Mouse (Mus musculus) ES-E14 (cell line): ENCODE measurements around the gene Tmigd3. TPM values are rescaled to one million over a fixed set of nuclear protein-coding genes. Genes with fewer than 3 reads are reported as not detected.

Source experiments
- DNase-seq: peaks from one replicate; pipeline ENCODE4 v3.0.0-alpha.2; 2013; ENCODE audit warnings: low read depth, low spot score
- H3K27ac ChIP-seq: 2 replicates; pipeline ENCODE4 v1.5.1; 2012; ENCODE audit warnings: low read depth, mild to moderate bottlenecking, low read length, moderate library complexity, mixed read lengths; ENCODE audit not compliant: poor library complexity, insufficient read depth, severe bottlenecking
- H3K36me3 ChIP-seq: 2 replicates; pipeline ENCODE4 v1.6.1; 2012; ENCODE audit warnings: mild to moderate bottlenecking, low read length, moderate library complexity, mixed read lengths; ENCODE audit not compliant: control insufficient read depth, poor library complexity, insufficient read depth, severe bottlenecking
- H3K4me1 ChIP-seq, 2 experiments: fragments of 150-350 bp in 1 of 2; sonication (generic) in 1 of 2; 2 replicates each; pipeline ENCODE4 v1.6.1; 2012; ENCODE audit warnings: low read length in 2 of 2, mild to moderate bottlenecking in 1 of 2, mixed read lengths in 1 of 2; ENCODE audit not compliant: control insufficient read depth in 2 of 2, insufficient read depth in 2 of 2, poor library complexity in 1 of 2
- H3K4me3 ChIP-seq, 2 experiments: fragments of 150-350 bp in 1 of 2; sonication (generic) in 1 of 2; 2 replicates each; pipeline ENCODE4 v1.5.1; 2012; ENCODE audit warnings: low read length in 2 of 2, low read depth in 1 of 2, mild to moderate bottlenecking in 1 of 2, mixed read lengths in 1 of 2; ENCODE audit not compliant: insufficient read depth in 1 of 2, poor library complexity in 1 of 2, severe bottlenecking in 1 of 2
- H3K9ac ChIP-seq: 2 replicates; pipeline ENCODE4 v1.6.1; 2012; ENCODE audit warnings: low read depth, mild to moderate bottlenecking, low read length, mixed read lengths; ENCODE audit not compliant: poor library complexity, insufficient read depth, severe bottlenecking
- H3K9me3 ChIP-seq: fragments of 150-350 bp; sonication (generic); 2 replicates; pipeline ENCODE4 v1.6.1; 2012; ENCODE audit warnings: low read depth, mild to moderate bottlenecking, low read length; ENCODE audit not compliant: control insufficient read depth, insufficient read depth
- CHD2 ChIP-seq: IDR thresholded peaks from 2 replicates; pipeline ENCODE4 v1.6.1; 2014; ENCODE audit warnings: mild to moderate bottlenecking, low read depth, low read length, inconsistent platforms
- HCFC1 ChIP-seq: IDR thresholded peaks from 2 replicates; pipeline ENCODE4 v1.6.1; 2012; ENCODE audit warnings: low read length, inconsistent platforms, borderline replicate concordance; ENCODE audit not compliant: insufficient read depth
- MAFK ChIP-seq: IDR thresholded peaks from 2 replicates; pipeline ENCODE4 v1.6.1; 2014; ENCODE audit warnings: mild to moderate bottlenecking, low read depth, low read length, inconsistent platforms; ENCODE audit not compliant: insufficient read depth
- ZC3H11A ChIP-seq: IDR thresholded peaks from 2 replicates; pipeline ENCODE4 v1.6.1; 2012; ENCODE audit warnings: low read depth, mild to moderate bottlenecking, inconsistent platforms, low read length, borderline replicate concordance
- ZNF384 ChIP-seq: IDR thresholded peaks from 2 replicates; pipeline ENCODE4 v1.6.1; 2012; ENCODE audit warnings: low read depth, low read length, inconsistent platforms
- in situ Hi-C, 2 experiments: fragments of 600-800 bp; cut with MboI; formaldehyde crosslinking; loops; one replicate each; pipeline ENCODE4 v1.15.1; 2025; ENCODE audit warnings: low sequenced_read_pairs in 2 of 2, inconsistent platforms in 1 of 2; ENCODE audit not compliant: unreplicated experiment in 2 of 2
- total RNA-seq: library from RNA; depleted of rRNA; stranded (reverse); fragments of 300-350 nt; gene quantifications from 2 replicates; pipeline ENCODE4 v1.2.3, GENCODE M21; 2012

The Tmigd3 gene
- total RNA-seq, 1 experiment: not detected

- H3K4me1 ChIP-seq: no peaks in the 10 kb centered on the region
- no peaks in the 10 kb centered on the region for H3K9me3 ChIP-seq
- in situ Hi-C loops: no loop called here
- no peak for DNase-seq
- no peak overlapping the region for H3K27ac ChIP-seq
- H3K36me3 ChIP-seq: no peaks in the 10 kb centered on the region; the same call in 1 of the 2 replicates
- H3K4me3 ChIP-seq: no peak overlapping the region
- H3K9ac ChIP-seq: no peak overlapping the region
- TF ChIP-seq CHD2 (no peak), ZC3H11A (no peak), HCFC1 (no peak), MAFK (no peak), ZNF384 (no peak)
Measured at GRCm38 (mm10) chr3:105935033-105935432, 64.3 kb downstream of the Tmigd3 start.

- peaks cover 2% of the 10 kb centered on the region; the same call in 1 of the 2 replicates for H3K36me3 ChIP-seq
- no peaks in the 10 kb centered on the region for H3K4me1 ChIP-seq
- no peak overlapping the region for H3K9ac ChIP-seq
- H3K4me3 ChIP-seq: no peak overlapping the region
- no peak overlapping the region for H3K27ac ChIP-seq
- in situ Hi-C loops: no loop called here
- DNase-seq: no peak
- no peaks in the 10 kb centered on the region for H3K9me3 ChIP-seq
- no peak for TF ChIP-seq HCFC1
- no peak for TF ChIP-seq CHD2
- TF ChIP-seq ZNF384: 0 out of 2 replicates have a peak, but pooled peaks have one; percentile 44
Measured at GRCm38 (mm10) chr3:105936111-105936510, 65.4 kb downstream of the Tmigd3 start.

- no peak for DNase-seq
- Histone ChIP-seq H3K4me1 (no peaks in the 10 kb centered on the region), H3K36me3 (peaks cover 19% of the 10 kb centered on the region), H3K9me3 (no peaks in the 10 kb centered on the region), H3K9ac (no peak overlapping the region), H3K4me3 (no peak overlapping the region), H3K27ac (no peak overlapping the region)
- TF ChIP-seq HCFC1: no peak
- TF ChIP-seq ZNF384: no peak
- in situ Hi-C loops: no loop called here
Measured at GRCm38 (mm10) chr3:105951348-105951747, 80.6 kb downstream of the Tmigd3 start.

- Histone ChIP-seq H3K36me3 (peaks cover 19% of the 10 kb centered on the region), H3K9ac (no peak overlapping the region), H3K27ac (no peak overlapping the region), H3K4me1 (peaks cover 0 to 6% of the 10 kb centered on the region in 2 experiments; a peak in 1 of 4 replicates), H3K4me3 (no peak overlapping the region), H3K9me3 (no peaks in the 10 kb centered on the region)
- DNase-seq: no peak
- in situ Hi-C loops: no loop called here
- TF ChIP-seq HCFC1 (no peak), CHD2 (no peak), ZNF384 (no peak), ZC3H11A (no peak), MAFK (no peak)
Measured at GRCm38 (mm10) chr3:105957235-105957634, 86.5 kb downstream of the Tmigd3 start.

DNA sequence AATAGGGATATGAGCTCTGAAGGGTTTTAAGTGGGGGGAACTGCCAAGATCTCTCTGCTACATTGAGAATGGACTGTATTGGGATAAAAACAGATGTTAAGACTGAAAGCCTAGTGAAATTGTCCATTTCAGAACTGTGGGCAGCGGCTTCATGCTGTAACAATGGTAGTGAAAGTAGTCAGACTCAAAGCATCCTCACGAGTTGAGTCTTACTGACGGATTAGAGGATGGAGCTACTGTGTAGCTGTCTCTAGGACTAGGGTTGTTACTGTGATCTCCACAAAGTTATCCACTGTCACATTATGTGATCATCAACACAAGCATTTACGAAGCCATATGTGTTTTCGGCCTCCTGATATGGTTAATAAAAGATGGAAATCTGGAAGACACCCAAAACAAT is 87.5 kb downstream of the Tmigd3 start:
- Histone ChIP-seq H3K27ac (no peak overlapping the region), H3K4me3 (peak overlapping the region; percentile 66 to 98), H3K4me1 (peaks cover 0 to 6% of the 10 kb centered on the region in 2 experiments; a peak in 1 of 4 replicates), H3K9ac (peak overlapping the region; percentile 99), H3K36me3 (peaks cover 26% of the 10 kb centered on the region), H3K9me3 (no peaks in the 10 kb centered on the region)
- TF ChIP-seq HCFC1 (no peak), ZC3H11A (no peak), CHD2 (no peak), ZNF384 (no peak), MAFK (no peak)
- in situ Hi-C loops: no loop called here
- no peak for DNase-seq
